Mouse (Mus musculus) kidney, embryonic 14.5 days (tissue): ENCODE results near the gene Antxr2. TPM values are rescaled to one million over a fixed set of nuclear protein-coding genes. Genes with fewer than 3 reads are reported as not detected.

ENCODE experiments used
- ATAC-seq: fragments of 200-750 bp; cut with Nextera tagmentation; 2 replicates; pipeline ENCODE4 v1.8.0; 2017; ENCODE audit warnings: moderate number of reproducible peaks, mild to moderate bottlenecking, moderate TSS enrichment, moderate library complexity; ENCODE audit not compliant: low FRiP score, low TSS enrichment
- H3K27ac ChIP-seq: fragments of 300-500 bp; sonication (generic); 2 replicates; pipeline ENCODE4 v1.5.1; 2014; ENCODE audit warnings: low read depth, mild to moderate bottlenecking, low read length, moderate library complexity, mixed read lengths
- H3K27me3 ChIP-seq: fragments of 300-500 bp; sonication (generic); 2 replicates; pipeline ENCODE4 v1.6.1; 2014; ENCODE audit warnings: mild to moderate bottlenecking, low read length; ENCODE audit not compliant: control insufficient read depth, insufficient read depth
- H3K36me3 ChIP-seq: fragments of 300-500 bp; sonication (generic); 2 replicates; pipeline ENCODE4 v1.6.1; 2014; ENCODE audit warnings: low read length, mixed read lengths; ENCODE audit not compliant: control insufficient read depth, insufficient read depth
- H3K4me1 ChIP-seq: fragments of 300-500 bp; sonication (generic); 2 replicates; pipeline ENCODE4 v1.6.1; 2014; ENCODE audit warnings: low read length, mixed read lengths; ENCODE audit not compliant: control insufficient read depth, insufficient read depth
- H3K4me2 ChIP-seq: fragments of 300-500 bp; sonication (generic); replicated peaks from 2 replicates; pipeline ENCODE4 v1.6.1; 2014; ENCODE audit warnings: low read depth, mild to moderate bottlenecking, low read length
- H3K4me3 ChIP-seq: fragments of 300-500 bp; sonication (generic); 2 replicates; pipeline ENCODE4 v1.5.1; 2014; ENCODE audit warnings: mild to moderate bottlenecking, low read length
- H3K9ac ChIP-seq: fragments of 300-500 bp; sonication (generic); 2 replicates; pipeline ENCODE4 v1.6.1; 2014; ENCODE audit warnings: low read depth, mild to moderate bottlenecking, low read length, moderate library complexity
- H3K9me3 ChIP-seq: fragments of 300-500 bp; sonication (generic); 2 replicates; pipeline ENCODE4 v1.6.1; 2016; ENCODE audit warnings: low read length; ENCODE audit not compliant: control insufficient read depth
- WGBS: fragments of 180-500 bp; shearing (Covaris S2); extraction: QIAGEN DNeasy Blood & Tissue Kit; methylation state at CpG from one replicate; pipeline ENCODE4 v1.1.7; 2014; 5-methylcytosine and 5-hydroxymethylcytosine counted together
- polyA plus RNA-seq: library from polyadenylated mRNA; unstranded; fragments of >200 nt; fragmentation: Nextera tagmentation; extraction: Ambion mirVana; gene quantifications from 2 replicates; pipeline ENCODE4 v1.2.1, GENCODE M21; 2014

Antxr2 gene
- polyA plus RNA-seq, 1 experiment from 2014 or later, result 18.5 TPM

DNA sequence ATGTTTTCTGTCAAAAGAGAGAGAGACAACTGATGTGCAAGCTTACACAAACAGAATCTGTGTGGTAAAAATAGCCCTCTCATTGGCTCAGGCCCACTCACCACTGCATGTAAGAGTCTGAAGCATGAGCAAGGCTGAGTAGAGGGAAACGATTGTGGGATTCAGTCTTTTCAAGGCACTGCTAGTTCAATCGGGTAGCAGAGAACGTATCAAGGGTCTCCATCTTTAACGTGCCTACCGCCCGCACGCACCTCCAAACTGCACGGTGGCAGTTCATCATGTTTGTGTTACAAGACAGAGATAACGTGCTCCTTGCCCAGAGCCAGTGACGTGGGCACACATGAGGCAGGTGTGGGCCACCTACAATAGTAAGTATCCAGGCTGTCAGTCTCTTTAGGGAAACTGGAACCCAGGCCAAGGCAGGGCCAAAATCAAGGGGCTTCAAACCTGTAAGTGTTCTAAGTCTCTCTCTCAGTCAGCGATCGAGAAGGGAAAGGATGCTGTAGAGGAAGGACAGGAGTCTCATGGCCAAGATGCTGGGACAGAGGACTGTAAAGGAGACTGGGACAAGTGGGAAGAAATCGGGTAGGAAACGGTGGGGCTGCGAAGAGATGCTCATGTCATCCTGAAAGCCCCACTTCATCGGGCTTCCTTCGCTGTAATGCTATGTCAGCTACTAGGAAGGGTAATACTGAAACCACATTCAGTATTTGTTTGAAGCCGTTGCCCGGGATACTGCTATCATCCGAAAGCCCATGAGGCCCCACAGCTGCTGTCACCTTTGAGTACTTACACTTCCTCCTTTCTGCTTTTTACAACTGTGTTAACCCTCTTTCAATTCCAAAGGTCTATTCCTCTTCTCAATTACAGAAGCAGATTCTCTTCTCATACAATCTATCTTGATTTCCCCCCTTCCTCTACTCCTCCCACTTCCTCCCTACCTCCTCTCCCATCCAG is 14.3 kb downstream of the Antxr2 start:
- ATAC-seq, result no peak

DNA sequence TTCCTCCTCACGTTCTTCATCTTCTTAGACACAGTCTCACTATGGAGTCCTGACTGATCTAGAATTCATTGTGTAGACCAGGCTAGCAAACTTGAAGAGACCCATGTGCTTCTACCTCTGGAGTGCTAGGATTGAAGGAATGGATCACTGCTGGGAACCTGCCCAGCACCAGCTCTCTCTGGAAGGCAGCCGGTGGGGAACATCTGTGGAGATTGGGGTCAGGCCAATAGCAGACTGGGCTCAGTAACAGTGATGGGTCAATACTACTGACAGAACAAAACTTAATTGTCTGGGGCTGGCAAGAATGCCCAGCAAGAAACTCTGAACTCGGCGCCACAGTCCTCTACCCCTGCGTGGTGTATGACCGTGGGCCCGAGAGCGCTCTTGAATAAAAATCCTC is 25.1 kb downstream of the Antxr2 start:
- H3K9ac ChIP-seq, result no peak overlapping the region
- H3K4me3 ChIP-seq, result no peak overlapping the region
- no peaks in the 10 kb centered on the region for H3K4me1 ChIP-seq
- 98% methylated on average over 8 of the region's 8 CpGs for WGBS
- H3K4me2 ChIP-seq, result no peak overlapping the region
- no peaks in the 10 kb centered on the region for H3K27me3 ChIP-seq
- no peak for ATAC-seq
- H3K27ac ChIP-seq, result no peak overlapping the region
- no peaks in the 10 kb centered on the region for H3K9me3 ChIP-seq
- peaks cover 11% of the 10 kb centered on the region; the same call in 1 of the 2 replicates for H3K36me3 ChIP-seq

More for the DNA sequence above, 14.3 kb downstream of the Antxr2 start:
- Histone ChIP-seq H3K4me2 (no peak overlapping the region), H3K9ac (no peak overlapping the region), H3K36me3 (peaks cover 4% of the 10 kb centered on the region; the same call in 1 of the 2 replicates), H3K4me3 (no peak overlapping the region), H3K27ac (no peak overlapping the region), H3K27me3 (no peaks in the 10 kb centered on the region), H3K9me3 (no peaks in the 10 kb centered on the region), H3K4me1 (no peaks in the 10 kb centered on the region)
- 79% methylated on average over 20 of the region's 20 CpGs for WGBS

GRCm38 (mm10) chr5:97999261-97999824 is 31.5 kb downstream of the Antxr2 start:
- H3K4me1 ChIP-seq, result no peaks in the 10 kb centered on the region
- H3K9me3 ChIP-seq, result no peaks in the 10 kb centered on the region
- H3K9ac ChIP-seq, result no peak overlapping the region
- H3K27me3 ChIP-seq, result no peaks in the 10 kb centered on the region
- H3K27ac ChIP-seq, result no peak overlapping the region
- H3K4me3 ChIP-seq, result no peak overlapping the region
- no peak overlapping the region for H3K4me2 ChIP-seq
- no peak for ATAC-seq
- WGBS, result 50% methylated on average over 2 of the region's 2 CpGs
- peaks cover 9% of the 10 kb centered on the region; the same call in 1 of the 2 replicates for H3K36me3 ChIP-seq

GRCm38 (mm10) chr5:97996500-97997176 is 34.2 kb downstream of the Antxr2 start:
- H3K36me3 ChIP-seq, result peaks cover 4% of the 10 kb centered on the region; the same call in 1 of the 2 replicates
- no peaks in the 10 kb centered on the region for H3K27me3 ChIP-seq
- H3K4me2 ChIP-seq, result no peak overlapping the region
- WGBS, result 69% methylated on average over 6 of the region's 6 CpGs
- no peak overlapping the region for H3K9ac ChIP-seq
- ATAC-seq, result no peak
- H3K27ac ChIP-seq, result no peak overlapping the region
- no peaks in the 10 kb centered on the region for H3K9me3 ChIP-seq
- H3K4me3 ChIP-seq, result no peak overlapping the region
- H3K4me1 ChIP-seq, result no peaks in the 10 kb centered on the region

- Histone ChIP-seq H3K4me2 (no peak overlapping the region), H3K27me3 (no peaks in the 10 kb centered on the region), H3K27ac (no peak overlapping the region), H3K4me3 (no peak overlapping the region), H3K4me1 (no peaks in the 10 kb centered on the region), H3K9ac (no peak overlapping the region), H3K9me3 (no peaks in the 10 kb centered on the region), H3K36me3 (peaks cover 2% of the 10 kb centered on the region; the same call in 1 of the 2 replicates)
- WGBS, result 68% methylated on average over 4 of the region's 4 CpGs
- no peak for ATAC-seq
These were observed 35.0 kb downstream of the Antxr2 start for GRCm38 (mm10) chr5:97995881-97996280.

DNA sequence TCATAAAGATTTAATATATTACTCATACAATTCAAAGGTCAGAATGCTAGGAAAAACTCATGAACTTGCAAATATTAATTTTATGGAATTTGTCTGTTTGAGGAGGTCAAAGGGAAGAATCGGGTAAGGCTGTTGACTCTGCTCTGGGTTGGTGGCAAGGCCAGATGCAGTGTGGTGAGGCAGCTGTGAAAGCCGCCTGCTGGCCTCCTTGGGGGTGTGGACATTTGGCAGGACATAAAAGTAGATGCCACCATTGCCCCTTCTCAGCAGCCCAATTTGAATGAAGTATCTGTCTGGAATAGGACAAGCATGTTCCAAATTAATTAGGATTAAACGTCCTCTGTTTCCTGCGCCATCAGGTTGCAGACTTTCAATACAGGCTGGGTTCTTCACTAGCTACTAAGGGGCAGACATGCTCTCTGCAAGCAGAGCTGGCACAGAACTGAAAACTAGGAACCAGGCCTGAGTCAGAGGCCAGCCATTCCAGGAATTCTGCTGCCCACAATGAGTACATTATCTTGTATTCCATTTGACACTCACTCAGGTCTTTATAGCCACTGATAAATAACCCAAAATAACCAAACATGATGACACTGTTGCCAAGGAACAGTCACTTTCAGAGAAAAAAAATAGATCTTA is 44.1 kb downstream of the Antxr2 start:
- Histone ChIP-seq H3K36me3 (no peaks in the 10 kb centered on the region), H3K27ac (no peak overlapping the region), H3K27me3 (no peaks in the 10 kb centered on the region), H3K4me2 (no peak overlapping the region), H3K4me1 (no peaks in the 10 kb centered on the region), H3K9ac (no peak overlapping the region), H3K4me3 (no peak overlapping the region), H3K9me3 (no peaks in the 10 kb centered on the region)
- ATAC-seq, result no peak
- whole genome bisulfite sequencing, result 89% methylated on average over 4 of the region's 4 CpGs

- Histone ChIP-seq H3K9ac (no peak overlapping the region), H3K4me1 (no peaks in the 10 kb centered on the region), H3K4me2 (no peak overlapping the region), H3K36me3 (no peaks in the 10 kb centered on the region), H3K27me3 (no peaks in the 10 kb centered on the region), H3K4me3 (no peak overlapping the region), H3K27ac (no peak overlapping the region), H3K9me3 (no peaks in the 10 kb centered on the region)
- WGBS, result 94% methylated on average over 9 of the region's 9 CpGs
- ATAC-seq, result no peak
These were observed 47.5 kb downstream of the Antxr2 start for GRCm38 (mm10) chr5:97983375-97983774.

- Histone ChIP-seq H3K9ac (no peak overlapping the region), H3K27me3 (no peaks in the 10 kb centered on the region), H3K36me3 (no peaks in the 10 kb centered on the region), H3K4me3 (no peak overlapping the region), H3K27ac (no peak overlapping the region), H3K9me3 (no peaks in the 10 kb centered on the region), H3K4me2 (no peak overlapping the region), H3K4me1 (no peaks in the 10 kb centered on the region)
- ATAC-seq, result no peak
- WGBS, result 55% methylated on average over 14 of the region's 14 CpGs
These were observed 50.4 kb downstream of the Antxr2 start for GRCm38 (mm10) chr5:97980472-97980871.
